Mouse (Mus musculus) MEL (cell line): ENCODE data around the gene Arid1a.

Experiments used
- CTCF ChIP-seq, 3 experiments: IDR thresholded peaks in 2 of 3; conservative IDR thresholded peaks in 1 of 3; 2 replicates each; pipeline ENCODE4 v1.5.1; 2011 to 2012; ENCODE audit warnings: low read length in 3 of 3, low read depth in 2 of 3, mild to moderate bottlenecking in 2 of 3, improper control_type of control experiment in 1 of 3, inconsistent platforms in 1 of 3, mixed read lengths in 1 of 3, moderate library complexity in 1 of 3; ENCODE audit not compliant: control insufficient read depth in 1 of 3, insufficient read depth in 1 of 3, poor library complexity in 1 of 3, severe bottlenecking in 1 of 3
- GATA1 ChIP-seq: IDR thresholded peaks from 2 replicates; pipeline ENCODE4 v1.6.1; 2011; ENCODE audit warnings: low read depth, low read length, improper control_type of control experiment
- KAT2A ChIP-seq: conservative IDR thresholded peaks from 2 replicates; pipeline ENCODE4 v1.6.1; 2012; ENCODE audit warnings: low read depth, low read length, improper control_type of control experiment, inconsistent platforms
- MAX ChIP-seq: IDR thresholded peaks from 2 replicates; pipeline ENCODE4 v1.6.1; 2011; ENCODE audit warnings: low read length, improper control_type of control experiment
- MAZ ChIP-seq: IDR thresholded peaks from 2 replicates; pipeline ENCODE4 v1.6.1; 2012; ENCODE audit warnings: low read depth, mild to moderate bottlenecking, inconsistent platforms, low read length, improper control_type of control experiment
- MYB ChIP-seq: IDR thresholded peaks from 2 replicates; pipeline ENCODE4 v1.6.1; 2011; ENCODE audit warnings: mild to moderate bottlenecking, low read depth, low read length, improper control_type of control experiment
- MYC ChIP-seq: IDR thresholded peaks from 2 replicates; pipeline ENCODE4 v1.6.1; 2011; ENCODE audit warnings: low read depth, mild to moderate bottlenecking, low read length, improper control_type of control experiment, moderate library complexity
- POLR2A ChIP-seq, 2 experiments: IDR thresholded peaks; 2 replicates each; pipeline ENCODE4 v1.6.1; 2011 to 2012; ENCODE audit warnings: low read length in 2 of 2, mild to moderate bottlenecking in 2 of 2, control low read depth in 1 of 2, improper control_type of control experiment in 1 of 2, low read depth in 1 of 2, moderate library complexity in 1 of 2; ENCODE audit not compliant: control insufficient read depth in 1 of 2, insufficient read depth in 1 of 2, poor library complexity in 1 of 2
- SIN3A ChIP-seq: IDR thresholded peaks from 2 replicates; pipeline ENCODE4 v1.6.1; 2012; ENCODE audit warnings: low read length, improper control_type of control experiment, inconsistent platforms
- TAL1 ChIP-seq: IDR thresholded peaks from 2 replicates; pipeline ENCODE4 v1.6.1; 2012; ENCODE audit warnings: mild to moderate bottlenecking, inconsistent platforms, low read length, moderate library complexity, mixed read lengths
- USF1 ChIP-seq: IDR thresholded peaks from 2 replicates; pipeline ENCODE4 v1.6.1; 2014; ENCODE audit warnings: low read depth, mild to moderate bottlenecking, inconsistent platforms, low read length, improper control_type of control experiment, moderate library complexity
- USF2 ChIP-seq, 2 experiments: IDR thresholded peaks; 2 replicates each; pipeline ENCODE4 v1.6.1; 2011 to 2012; ENCODE audit warnings: improper control_type of control experiment in 2 of 2, low read length in 2 of 2, borderline replicate concordance in 1 of 2, inconsistent platforms in 1 of 2, low read depth in 1 of 2, mild to moderate bottlenecking in 1 of 2; ENCODE audit not compliant: insufficient read depth in 1 of 2

DNA sequence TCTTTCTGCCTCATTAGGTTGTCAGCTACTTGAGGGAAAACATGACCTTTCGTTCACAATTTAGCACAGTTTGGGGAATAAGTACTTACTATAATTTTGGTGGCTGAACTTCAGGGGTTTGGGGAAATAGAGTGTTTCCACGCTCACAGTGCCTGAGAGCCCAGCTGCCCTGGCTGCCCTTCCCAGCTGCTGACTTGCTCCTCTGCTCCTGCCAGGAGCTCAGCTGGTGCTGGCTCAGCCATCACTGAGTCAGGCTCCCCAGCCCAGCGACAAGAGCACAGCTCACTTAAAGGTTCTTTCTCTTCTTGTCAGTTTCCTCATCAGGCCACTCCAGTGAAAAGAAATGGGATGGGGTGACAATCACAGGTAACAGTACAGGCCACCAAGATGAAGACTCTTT is 88.0 kb downstream of the Arid1a start:
- TF ChIP-seq CTCF (IDR thresholded peaks at IDR 0.05 in 2 of 3, conservative IDR thresholded peaks at IDR 0.05 in 1 of 3; ENCODE audit: control insufficient read depth in 1 of 3, insufficient read depth in 1 of 3, low read depth in 2 of 3, low read length in 3 of 3, poor library complexity in 1 of 3, severe bottlenecking in 1 of 3) (no peak), MAX (no peak), POLR2A (IDR thresholded peaks at IDR 0.05; ENCODE audit: control insufficient read depth in 1 of 2, insufficient read depth in 1 of 2, low read depth in 1 of 2, low read length in 2 of 2, poor library complexity in 1 of 2) (no peak), SIN3A (no peak), TAL1 (no peak), MAZ (no peak), MYC (no peak), USF2 (IDR thresholded peaks at IDR 0.05; ENCODE audit: borderline replicate concordance in 1 of 2, insufficient read depth in 1 of 2, low read depth in 1 of 2, low read length in 2 of 2) (no peak), MYB (no peak), GATA1 (no peak), KAT2A (no peak), USF1 (no peak)
